Mouse (Mus musculus) ES-E14 (cell line): ENCODE data around the gene Spp2. TPM values are rescaled to one million over a fixed set of nuclear protein-coding genes. Genes with fewer than 3 reads are reported as not detected.

ENCODE experiments used
- DNase-seq: peaks from one replicate; pipeline ENCODE4 v3.0.0-alpha.2; 2013; ENCODE audit warnings: low read depth, low spot score
- H3K27ac ChIP-seq: 2 replicates; pipeline ENCODE4 v1.5.1; 2012; ENCODE audit warnings: low read depth, mild to moderate bottlenecking, low read length, moderate library complexity, mixed read lengths; ENCODE audit not compliant: poor library complexity, insufficient read depth, severe bottlenecking
- H3K36me3 ChIP-seq: 2 replicates; pipeline ENCODE4 v1.6.1; 2012; ENCODE audit warnings: mild to moderate bottlenecking, low read length, moderate library complexity, mixed read lengths; ENCODE audit not compliant: control insufficient read depth, poor library complexity, insufficient read depth, severe bottlenecking
- H3K4me1 ChIP-seq, 2 experiments: fragments of 150-350 bp in 1 of 2; sonication (generic) in 1 of 2; 2 replicates each; pipeline ENCODE4 v1.6.1; 2012; ENCODE audit warnings: low read length in 2 of 2, mild to moderate bottlenecking in 1 of 2, mixed read lengths in 1 of 2; ENCODE audit not compliant: control insufficient read depth in 2 of 2, insufficient read depth in 2 of 2, poor library complexity in 1 of 2
- H3K4me3 ChIP-seq, 2 experiments: fragments of 150-350 bp in 1 of 2; sonication (generic) in 1 of 2; 2 replicates each; pipeline ENCODE4 v1.5.1; 2012; ENCODE audit warnings: low read length in 2 of 2, low read depth in 1 of 2, mild to moderate bottlenecking in 1 of 2, mixed read lengths in 1 of 2; ENCODE audit not compliant: insufficient read depth in 1 of 2, poor library complexity in 1 of 2, severe bottlenecking in 1 of 2
- H3K9ac ChIP-seq: 2 replicates; pipeline ENCODE4 v1.6.1; 2012; ENCODE audit warnings: low read depth, mild to moderate bottlenecking, low read length, mixed read lengths; ENCODE audit not compliant: poor library complexity, insufficient read depth, severe bottlenecking
- H3K9me3 ChIP-seq: fragments of 150-350 bp; sonication (generic); 2 replicates; pipeline ENCODE4 v1.6.1; 2012; ENCODE audit warnings: low read depth, mild to moderate bottlenecking, low read length; ENCODE audit not compliant: control insufficient read depth, insufficient read depth
- CHD2 ChIP-seq: IDR thresholded peaks from 2 replicates; pipeline ENCODE4 v1.6.1; 2014; ENCODE audit warnings: mild to moderate bottlenecking, low read depth, low read length, inconsistent platforms
- HCFC1 ChIP-seq: IDR thresholded peaks from 2 replicates; pipeline ENCODE4 v1.6.1; 2012; ENCODE audit warnings: low read length, inconsistent platforms, borderline replicate concordance; ENCODE audit not compliant: insufficient read depth
- MAFK ChIP-seq: IDR thresholded peaks from 2 replicates; pipeline ENCODE4 v1.6.1; 2014; ENCODE audit warnings: mild to moderate bottlenecking, low read depth, low read length, inconsistent platforms; ENCODE audit not compliant: insufficient read depth
- ZC3H11A ChIP-seq: IDR thresholded peaks from 2 replicates; pipeline ENCODE4 v1.6.1; 2012; ENCODE audit warnings: low read depth, mild to moderate bottlenecking, inconsistent platforms, low read length, borderline replicate concordance
- ZNF384 ChIP-seq: IDR thresholded peaks from 2 replicates; pipeline ENCODE4 v1.6.1; 2012; ENCODE audit warnings: low read depth, low read length, inconsistent platforms
- in situ Hi-C, 2 experiments: fragments of 600-800 bp; cut with MboI; formaldehyde crosslinking; loops; one replicate each; pipeline ENCODE4 v1.15.1; 2025; ENCODE audit warnings: low sequenced_read_pairs in 2 of 2, inconsistent platforms in 1 of 2; ENCODE audit not compliant: unreplicated experiment in 2 of 2
- total RNA-seq: library from RNA; depleted of rRNA; stranded (reverse); fragments of 300-350 nt; gene quantifications from 2 replicates; pipeline ENCODE4 v1.2.3, GENCODE M21; 2012

Gene Spp2
- total RNA-seq, 1 experiment: not detected

- Histone ChIP-seq H3K9me3 (no peaks in the 10 kb centered on the region), H3K4me1 (no peaks in the 10 kb centered on the region), H3K36me3 (no peaks in the 10 kb centered on the region), H3K9ac (no peak overlapping the region), H3K4me3 (no peak overlapping the region), H3K27ac (no peak overlapping the region)
- in situ Hi-C loops: no loop called here
- TF ChIP-seq ZNF384 (no peak), HCFC1 (no peak)
- no peak for DNase-seq
Observed at GRCm38 (mm10) chr1:88406078-88406806, 519 bp upstream of the Spp2 start.

DNA sequence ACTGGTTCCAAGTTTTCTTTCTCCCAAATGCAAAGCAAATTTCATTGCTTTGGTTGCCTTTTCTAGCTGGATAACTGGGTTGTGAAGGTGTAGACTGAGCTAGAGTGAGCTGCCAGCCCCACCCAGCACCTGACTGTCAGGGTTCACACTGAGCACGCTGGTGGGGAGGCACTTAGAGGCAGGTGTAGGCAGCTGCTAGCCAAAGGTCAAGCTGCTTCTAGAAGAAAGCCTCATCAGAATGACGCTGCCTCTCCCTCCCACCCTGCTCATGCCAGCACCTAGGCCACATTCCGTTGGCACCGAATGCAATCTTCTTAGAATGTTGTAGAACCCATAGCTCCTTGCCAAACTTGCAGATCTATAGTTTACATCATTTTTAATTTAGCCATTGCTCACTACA is 1.6 kb downstream of the Spp2 start:
- in situ Hi-C loops: no loop called here
- no peaks in the 10 kb centered on the region for H3K36me3 ChIP-seq
- no peaks in the 10 kb centered on the region for H3K4me1 ChIP-seq
- no peak overlapping the region for H3K9ac ChIP-seq
- no peak overlapping the region for H3K27ac ChIP-seq
- TF ChIP-seq HCFC1 (no peak), CHD2 (no peak), ZC3H11A (no peak), ZNF384 (no peak), MAFK (no peak)
- no peak overlapping the region for H3K4me3 ChIP-seq
- no peak for DNase-seq
- H3K9me3 ChIP-seq: no peaks in the 10 kb centered on the region

GRCm38 (mm10) chr1:88412013-88412412 is 5.3 kb downstream of the Spp2 start:
- DNase-seq: no peak
- Histone ChIP-seq H3K9me3 (no peaks in the 10 kb centered on the region), H3K4me1 (no peaks in the 10 kb centered on the region), H3K4me3 (no peak overlapping the region), H3K9ac (no peak overlapping the region), H3K36me3 (no peaks in the 10 kb centered on the region), H3K27ac (no peak overlapping the region)
- in situ Hi-C loops: no loop called here
- TF ChIP-seq CHD2 (no peak), ZC3H11A (no peak), ZNF384 (no peak), MAFK (no peak)

DNA sequence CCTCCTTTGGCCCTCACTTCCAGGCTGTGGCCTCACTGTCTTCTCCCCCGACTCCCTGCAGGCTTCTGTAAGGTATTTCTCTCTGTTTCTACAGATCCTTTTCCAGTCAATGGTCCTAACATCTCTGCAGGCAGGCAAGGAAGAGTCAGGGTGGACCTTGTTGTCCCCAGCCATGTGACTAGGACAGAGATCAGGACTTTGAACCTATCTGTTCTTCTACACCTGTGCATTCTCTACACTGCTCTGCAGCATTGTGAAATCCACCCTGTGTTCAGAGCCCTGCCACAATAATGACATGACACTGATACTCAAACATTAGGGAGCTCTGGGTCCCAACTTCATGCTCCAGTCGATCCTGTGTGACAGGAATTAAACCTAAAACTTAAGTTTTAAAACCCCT is 12.2 kb downstream of the Spp2 start:
- Histone ChIP-seq H3K4me3 (no peak overlapping the region), H3K4me1 (no peaks in the 10 kb centered on the region), H3K9ac (no peak overlapping the region), H3K27ac (no peak overlapping the region), H3K9me3 (no peaks in the 10 kb centered on the region), H3K36me3 (no peaks in the 10 kb centered on the region)
- DNase-seq: no peak
- in situ Hi-C loops: no loop called here
- TF ChIP-seq ZC3H11A (no peak), ZNF384 (no peak), CHD2 (no peak)

DNA sequence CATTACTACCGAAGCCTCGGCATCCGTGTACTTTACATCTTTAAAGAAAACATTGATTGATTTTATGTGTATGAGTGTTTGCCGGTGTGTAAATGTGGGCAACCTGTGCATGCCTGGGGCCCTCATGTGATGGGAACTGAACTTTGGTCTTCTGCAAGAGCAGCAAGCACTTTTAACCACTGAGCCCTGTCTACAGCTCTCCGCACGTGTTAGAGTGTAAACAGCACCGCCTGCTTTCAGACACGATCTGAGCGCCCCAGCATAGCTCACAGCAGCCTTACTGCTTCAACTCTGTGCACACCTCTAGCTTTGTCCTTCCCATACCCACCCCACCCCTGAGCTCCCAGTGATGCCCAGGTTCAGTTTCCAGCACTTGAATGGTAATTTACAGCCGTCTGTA is 15.3 kb downstream of the Spp2 start:
- Histone ChIP-seq H3K9ac (no peak overlapping the region), H3K9me3 (no peaks in the 10 kb centered on the region), H3K36me3 (no peaks in the 10 kb centered on the region), H3K27ac (no peak overlapping the region; the same call in 1 of the 2 replicates), H3K4me3 (no peak overlapping the region), H3K4me1 (no peaks in the 10 kb centered on the region)
- DNase-seq: no peak
- in situ Hi-C loops: loop anchor here in 1 of 2 experiments (10.0 kb wide), 1 partner anchor 293 kb away; no protein-coding TSS in a partner anchor
- TF ChIP-seq CHD2: no peak
- no peak for TF ChIP-seq ZNF384
- no peak for TF ChIP-seq HCFC1
- TF ChIP-seq ZC3H11A: no peak
- TF ChIP-seq MAFK: no peak
